Mouse (Mus musculus) large intestine, adult 2 months (tissue): ENCODE measurements around the gene Klhl30. TPM values are rescaled to one million over a fixed set of nuclear protein-coding genes. Genes with fewer than 3 reads are reported as not detected.

Experiments used
- DNase-seq: peaks from one replicate; pipeline ENCODE4 v3.0.0-alpha.2; 2012; ENCODE audit warnings: low read depth, low spot score
- WGBS: fragments of 180-500 bp; shearing (Covaris S2); methylation state at CpG from one replicate; pipeline ENCODE4 v1.1.7; 2018; 5-methylcytosine and 5-hydroxymethylcytosine counted together
- polyA plus RNA-seq: library from polyadenylated mRNA; depleted of rRNA; stranded (reverse); fragments of >200 nt; gene quantifications from 2 replicates; pipeline ENCODE4 v1.2.3, GENCODE M21; 2012; rRNA removed

Klhl30 gene
- polyA plus RNA-seq, result 2.3 and 2.5 TPM in 2 replicates

DNA sequence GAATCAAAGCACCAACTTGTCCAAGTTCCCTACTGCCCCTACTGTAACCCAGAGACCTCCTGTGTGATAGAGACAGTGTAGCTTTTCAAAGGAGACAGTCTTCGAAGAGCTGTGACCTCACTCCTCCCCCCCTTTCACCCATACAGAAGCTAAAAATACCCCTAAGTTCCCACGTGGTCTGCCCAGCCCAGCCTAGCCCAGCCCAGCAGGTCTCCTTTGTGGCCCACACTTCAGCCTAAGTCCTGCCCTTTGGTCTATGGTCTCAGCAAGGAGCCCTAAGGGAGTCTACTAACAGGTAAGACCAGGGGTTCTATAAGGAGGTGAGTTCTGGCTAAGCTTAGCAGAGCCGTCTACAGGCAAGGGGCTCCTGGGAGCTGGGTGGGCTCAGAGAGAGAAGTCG, at the start of gene Klhl30:
Gene Klhl30 (plus strand): TSS at position 176 of the 400 bp plus-strand sequence.
- 55% methylated on average over 4 of the region's 4 CpGs for WGBS

DNA sequence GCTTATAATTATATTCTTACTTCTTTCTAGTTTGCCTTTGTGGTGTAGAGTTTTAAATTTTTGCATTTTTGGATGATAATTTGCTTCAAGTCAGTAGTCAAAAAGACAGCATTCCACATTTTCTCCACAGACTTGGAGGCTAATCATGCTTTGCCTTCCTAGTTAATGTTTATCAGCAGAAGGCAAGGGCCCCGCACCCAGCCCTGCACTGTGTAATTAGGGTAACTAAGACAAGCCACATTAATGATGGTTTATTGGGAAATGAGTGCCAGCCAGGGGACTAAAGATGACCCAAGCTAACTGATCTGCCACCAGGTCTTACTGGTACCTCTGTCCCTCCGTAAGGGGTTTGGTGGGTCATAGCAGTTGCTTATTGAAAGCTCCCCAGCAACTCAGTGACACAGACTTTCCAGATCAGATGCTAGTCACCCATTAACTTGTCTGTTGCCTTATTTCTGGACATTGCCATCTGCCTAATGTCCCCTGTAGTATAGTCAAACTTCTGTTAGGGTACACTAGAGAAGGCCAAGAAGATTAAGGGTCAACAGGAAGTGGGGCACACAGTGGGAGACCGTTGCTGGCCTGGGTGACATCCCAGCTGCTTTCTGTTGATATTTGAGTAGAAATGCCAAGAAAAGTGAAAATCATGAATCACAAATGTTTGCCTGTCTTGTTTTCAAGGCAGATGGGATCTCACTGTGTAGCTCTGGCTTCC, 49.5 kb upstream of the Klhl30 start:
- DNase-seq, result no peak
- 51% methylated on average over 3 of the region's 3 CpGs for WGBS

More for the DNA sequence above, at the start of gene Klhl30:
- no peak for DNase-seq

GRCm38 (mm10) chr1:91302021-91302420, 48.8 kb upstream of the Klhl30 start:
- DNase-seq, result no peak
- 82% methylated on average over 3 of the region's 3 CpGs for whole genome bisulfite sequencing

DNA sequence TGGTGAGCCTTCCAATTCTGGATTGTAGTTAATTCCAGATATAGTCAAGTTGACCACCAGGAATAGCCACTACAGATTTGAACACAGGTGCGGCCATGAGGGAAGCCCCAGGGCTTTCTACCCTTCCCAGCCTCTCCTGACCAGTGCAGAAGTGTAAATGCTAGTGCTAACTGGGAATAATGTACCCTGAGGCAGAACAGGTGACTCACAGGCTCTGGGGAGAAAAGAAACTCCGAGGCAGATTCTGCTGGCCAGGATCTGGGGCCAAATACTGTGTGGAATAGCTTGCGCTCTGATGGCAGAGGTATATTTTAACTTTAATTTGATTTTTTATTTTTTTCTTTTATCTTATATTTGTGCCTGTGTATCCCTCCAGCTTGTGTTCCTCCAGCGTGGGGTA, 46.2 kb upstream of the Klhl30 start:
- no peak for DNase-seq
- 90% methylated on average over 4 of the region's 4 CpGs for WGBS

DNA sequence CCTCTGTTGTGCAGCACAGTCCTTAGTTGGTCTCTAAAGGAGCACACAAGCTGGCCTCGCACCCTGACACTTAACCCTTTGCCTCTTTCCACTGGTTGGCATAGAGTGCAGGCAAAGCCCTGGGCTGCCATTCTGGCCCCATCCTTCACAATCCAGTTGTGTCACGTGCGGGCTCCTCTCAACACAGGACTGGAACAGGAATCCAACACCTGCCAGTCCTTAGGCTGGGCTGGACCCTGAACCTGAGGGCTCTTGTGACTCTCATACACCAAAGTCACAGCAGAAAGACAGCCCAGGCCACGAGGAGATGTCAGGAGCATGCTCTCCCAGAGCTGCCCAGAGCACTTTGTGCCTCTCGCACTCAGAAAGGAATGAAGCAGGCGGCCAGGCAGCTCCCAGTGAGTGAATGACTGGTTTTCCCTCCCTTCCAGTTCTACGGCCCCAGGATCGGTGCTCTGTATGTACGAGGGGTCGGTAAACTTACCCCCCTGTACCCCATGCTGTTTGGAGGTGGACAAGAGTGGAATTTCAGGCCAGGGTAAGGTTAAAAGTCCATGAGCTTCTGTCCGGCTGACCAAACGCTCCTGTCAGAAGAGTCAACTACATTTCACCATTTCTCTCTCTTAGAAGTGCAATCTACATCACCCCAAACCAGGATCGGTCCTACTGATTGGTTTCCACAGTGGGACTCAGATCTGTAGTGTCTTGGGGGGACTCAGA, 41.3 kb upstream of the Klhl30 start:
- 93% methylated on average over 13 of the region's 13 CpGs for WGBS
- DNase-seq, result no peak

GRCm38 (mm10) chr1:91312273-91312672, 38.5 kb upstream of the Klhl30 start:
- 95% methylated on average over 4 of the region's 4 CpGs for WGBS

DNA sequence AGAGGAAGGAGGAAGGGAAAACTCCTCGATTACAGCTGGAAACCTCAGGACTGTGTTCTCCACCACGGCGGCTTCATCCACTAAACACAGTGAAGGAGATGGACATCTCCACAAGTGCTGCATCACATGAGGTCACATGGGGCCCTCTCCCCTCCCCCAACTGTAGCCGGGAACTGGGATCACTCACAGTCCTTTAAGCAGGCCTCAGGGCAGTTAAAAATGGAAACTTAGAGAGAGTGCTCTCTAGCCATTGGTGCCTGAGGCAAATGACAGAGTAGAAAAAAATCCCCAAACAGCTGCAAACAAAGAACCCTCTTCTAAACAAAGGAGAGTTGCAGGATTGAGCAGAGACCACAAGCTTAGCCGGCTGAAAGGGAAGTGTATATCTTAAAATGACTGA, 37.6 kb upstream of the Klhl30 start:
- 57% methylated on average over 5 of the region's 5 CpGs for WGBS
- DNase-seq, result no peak

More at GRCm38 (mm10) chr1:91312273-91312672, 38.5 kb upstream of the Klhl30 start:
- no peak for DNase-seq

- 77% methylated on average over 6 of the region's 6 CpGs for WGBS
- DNase-seq, result no peak
These were observed 33.2 kb upstream of the Klhl30 start for GRCm38 (mm10) chr1:91317656-91318055.

GRCm38 (mm10) chr1:91321760-91322438, 28.9 kb upstream of the Klhl30 start, which contains the start of gene Espnl:
Espnl (plus strand) TSS chr1:91322075.
- DNase-seq, result no peak
- WGBS, result 55% methylated on average over 19 of the region's 19 CpGs

- 69% methylated on average over 2 of the region's 2 CpGs for WGBS
- DNase-seq, result no peak
These were observed 26.2 kb upstream of the Klhl30 start for GRCm38 (mm10) chr1:91324646-91325045.

DNA sequence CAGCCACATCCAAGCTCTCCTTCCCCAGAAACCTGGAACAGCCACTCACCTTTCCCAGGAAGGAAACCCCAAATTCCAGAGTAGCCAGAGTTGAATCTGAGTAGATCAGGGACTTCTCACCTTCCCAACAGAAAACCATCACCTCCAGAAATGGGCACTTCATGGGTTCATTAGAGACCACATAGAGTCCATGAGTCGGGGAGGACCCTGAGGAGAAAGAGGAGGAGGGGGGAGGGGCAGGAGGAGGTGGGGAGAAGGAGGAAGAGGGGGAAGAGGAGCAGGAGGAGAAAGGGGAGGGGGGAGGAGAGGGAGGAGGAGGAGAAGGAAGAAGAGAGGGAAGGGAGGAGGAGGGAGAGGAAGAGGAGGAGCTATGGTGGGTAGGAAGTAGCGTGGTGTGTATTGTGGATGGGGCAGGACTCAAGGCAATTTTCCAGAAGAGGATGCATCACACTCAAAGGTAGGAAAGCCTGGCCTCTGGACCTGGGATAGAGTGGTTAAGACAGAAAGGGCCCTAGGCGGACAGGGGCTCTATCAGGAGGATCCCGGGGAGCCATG, 25.3 kb upstream of the Klhl30 start:
- 68% methylated on average over 4 of the region's 4 CpGs for WGBS

DNA sequence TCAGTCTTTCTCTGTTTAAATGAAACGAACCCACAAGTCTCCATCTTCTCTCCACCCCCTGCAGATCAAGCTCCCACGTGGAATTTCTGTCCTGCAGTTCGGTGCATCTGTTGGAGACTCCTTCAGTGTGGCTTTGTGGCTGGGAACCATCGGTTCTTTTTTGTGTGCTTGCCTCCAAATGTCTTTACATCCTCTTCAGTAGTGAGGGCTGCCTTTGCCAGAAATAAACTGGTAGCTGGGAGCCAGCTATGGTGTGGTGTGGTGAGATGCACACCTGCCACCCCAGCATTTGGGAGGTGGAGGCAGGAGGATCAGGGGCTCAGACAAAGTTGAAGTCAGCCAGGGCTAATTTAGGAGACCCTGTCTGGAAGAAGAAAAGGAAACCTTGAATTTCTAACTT, 18.7 kb upstream of the Klhl30 start:
- no peak for DNase-seq
- 55% methylated on average over 4 of the region's 4 CpGs for WGBS

More for the DNA sequence above, 25.3 kb upstream of the Klhl30 start:
- DNase-seq, result no peak

DNA sequence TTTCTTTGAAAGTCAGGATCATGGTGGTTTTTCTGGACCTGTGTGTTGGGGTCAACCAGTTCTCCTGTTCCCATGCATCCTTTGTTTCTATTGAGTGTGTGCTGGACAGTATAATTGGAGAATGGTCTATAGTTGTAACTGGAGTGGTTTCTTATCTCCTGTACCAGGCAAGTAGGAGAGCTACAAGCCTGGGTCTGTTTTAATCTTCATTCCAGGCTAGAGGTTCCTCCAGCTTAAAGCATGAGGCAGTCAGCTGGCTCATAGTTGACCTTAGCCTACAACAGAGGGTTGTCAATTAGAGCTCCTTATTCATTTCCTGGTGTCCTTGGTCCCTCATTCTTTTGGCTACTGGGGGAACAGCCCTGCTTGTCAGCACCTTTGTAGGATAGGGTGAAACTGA, 17.2 kb upstream of the Klhl30 start:
- DNase-seq, result no peak

- no peak for DNase-seq
- WGBS, result 88% methylated on average over 7 of the region's 7 CpGs
These were observed 13.5 kb upstream of the Klhl30 start for GRCm38 (mm10) chr1:91337355-91337754.

- no peak for DNase-seq
- WGBS, result 84% methylated on average over 3 of the region's 3 CpGs
These were observed 6.8 kb upstream of the Klhl30 start for GRCm38 (mm10) chr1:91344001-91344400.

GRCm38 (mm10) chr1:91344921-91345685, 5.7 kb upstream of the Klhl30 start:
- DNase-seq, result no peak
- WGBS, result 4% methylated on average over 68 of the region's 68 CpGs

- no peak for DNase-seq
- 33% methylated on average over 3 of the region's 3 CpGs for WGBS
These were observed 3.9 kb upstream of the Klhl30 start for GRCm38 (mm10) chr1:91346892-91347291.

DNA sequence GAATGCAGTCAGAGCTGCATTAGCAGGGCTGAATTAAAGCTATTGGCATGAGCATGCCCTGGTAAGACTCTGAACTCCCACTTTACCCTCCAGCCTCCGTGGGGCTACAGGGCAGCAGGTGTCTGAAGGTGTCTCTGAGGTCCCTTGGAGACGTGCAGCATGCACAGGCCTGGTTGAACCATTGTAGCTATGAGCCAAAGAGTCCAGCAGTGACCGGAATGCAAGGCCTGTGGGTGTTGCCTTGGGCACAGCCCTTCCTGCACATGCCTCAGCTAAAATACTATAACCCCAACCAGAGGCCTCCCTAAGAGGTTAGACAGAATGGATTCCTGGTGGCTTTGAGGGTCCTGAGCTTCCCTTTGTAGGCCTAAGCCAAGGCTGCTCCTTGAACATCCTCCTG, 433 bp downstream of the Klhl30 start:
- 71% methylated on average over 3 of the region's 3 CpGs for WGBS
- no peak for DNase-seq

- no peak for DNase-seq
- WGBS, result 86% methylated on average over 2 of the region's 2 CpGs
These were observed 1.5 kb downstream of the Klhl30 start for GRCm38 (mm10) chr1:91352277-91352676.

GRCm38 (mm10) chr1:91356105-91356504, 5.3 kb downstream of the Klhl30 start:
- WGBS, result 70% methylated on average over 11 of the region's 11 CpGs
- DNase-seq, result no peak
